Mouse (Mus musculus) cerebral cortex, adult 2 months (tissue): ENCODE data around the gene Chd1l.

ENCODE experiments used
- WGBS: fragments of 180-500 bp; shearing (Covaris S2); methylation state at CpG from one replicate; pipeline ENCODE4 v1.1.7; 2018; 5-methylcytosine and 5-hydroxymethylcytosine counted together

Gene Chd1l

DNA sequence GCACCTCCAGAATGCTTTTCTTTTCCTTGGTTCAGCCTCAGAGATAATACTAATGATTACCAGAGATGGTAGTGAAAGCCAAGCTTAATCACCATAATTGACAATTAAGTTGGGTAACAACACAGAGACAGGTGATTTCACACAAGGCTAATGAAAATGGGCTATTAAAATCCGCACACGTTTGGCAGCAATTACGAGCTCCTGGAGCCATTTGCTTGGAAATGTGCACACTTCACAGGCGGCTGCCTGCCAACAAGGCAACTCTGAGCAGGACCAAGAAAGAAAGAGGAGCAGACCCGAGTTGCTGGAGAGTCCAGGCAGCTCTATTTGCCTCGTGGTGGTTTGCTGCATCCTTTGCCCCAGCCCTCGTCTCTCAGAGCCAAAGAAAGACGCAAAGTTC is 84.5 kb downstream of the Chd1l start:
- 42% methylated on average over 8 of the region's 8 CpGs for WGBS

- 79% methylated on average over 5 of the region's 5 CpGs for WGBS
Measured at GRCm38 (mm10) chr3:97524835-97525234, 85.2 kb downstream of the Chd1l start.

- 34% methylated on average over 13 of the region's 13 CpGs for WGBS
Measured at GRCm38 (mm10) chr3:97521946-97522731, 87.9 kb downstream of the Chd1l start.

GRCm38 (mm10) chr3:97519883-97520282 is 90.1 kb downstream of the Chd1l start:
- WGBS: 67% methylated on average over 11 of the region's 11 CpGs

DNA sequence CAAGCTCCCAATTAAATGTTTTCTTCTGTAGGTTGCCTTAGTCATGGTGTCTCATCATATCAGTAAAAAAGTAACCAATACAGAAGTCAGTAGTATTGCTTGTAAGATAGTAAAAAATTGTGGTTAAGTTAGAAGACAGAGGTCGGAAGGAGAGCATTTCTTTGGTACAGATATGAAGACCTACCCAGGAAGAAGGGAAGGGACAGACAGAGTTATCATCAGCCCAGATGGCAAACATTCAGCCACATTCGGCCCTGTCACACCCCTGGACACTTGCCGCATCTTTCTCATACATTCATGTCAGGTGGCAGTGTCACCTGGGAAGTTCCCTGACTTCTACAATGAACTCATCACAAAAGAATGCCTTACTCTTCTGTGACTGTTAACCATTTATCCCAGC is 97.7 kb downstream of the Chd1l start:
- 91% methylated on average over 3 of the region's 3 CpGs for WGBS
